Mouse (Mus musculus): ENCODE data around the gene Tasp1. TPM values are rescaled to one million over a fixed set of nuclear protein-coding genes. Genes with fewer than 3 reads are reported as not detected.

Gene Tasp1
- 116 TPM for polyA plus RNA-seq (2017; shearing (Covaris generic))

GRCm38 (mm10) chr2:140066353-140067314, at the start of gene Tasp1:
Tasp1 (minus strand) TSS chr2:140066805.

Other genes with a start within 250 kb of the Tasp1 start
- gene Gm17374, start 85.2 kb upstream of the Tasp1 start, polyA plus RNA-seq (2017; shearing (Covaris generic)), result not detected
- gene Esf1, start 103.8 kb upstream of the Tasp1 start, polyA plus RNA-seq (2017; shearing (Covaris generic)), result 20.2 TPM
- gene Ndufaf5, start 103.8 kb upstream of the Tasp1 start, polyA plus RNA-seq (2017; shearing (Covaris generic)), result 25.9 TPM